Mouse (Mus musculus) heart, embryonic 16.5 days (tissue): ENCODE data around the gene Cenpf. TPM values are rescaled to one million over a fixed set of nuclear protein-coding genes. Genes with fewer than 3 reads are reported as not detected.
A peak's percentile ranks its signal among the peaks of the same experiment; 100 is the strongest.
"Not testable (repeated sequence)": the region's sequence is repeated elsewhere in the genome, so short reads cannot be mapped to it uniquely, and the experiment has no call there.

Experiments used
- ATAC-seq: fragments of 200-750 bp; cut with Nextera tagmentation; replicated peaks from 2 replicates; pipeline ENCODE4 v1.8.0; 2017; ENCODE audit warnings: moderate number of reproducible peaks; ENCODE audit not compliant: insufficient read depth, low FRiP score; ENCODE audit errors: extremely low read depth
- H3K27ac ChIP-seq: fragments of 300-500 bp; sonication (generic); 2 replicates; pipeline ENCODE4 v1.5.1; 2014; ENCODE audit warnings: mild to moderate bottlenecking, low read length, control low read depth, moderate library complexity
- H3K27me3 ChIP-seq: fragments of 300-500 bp; sonication (generic); 2 replicates; pipeline ENCODE4 v1.6.1; 2014; ENCODE audit warnings: low read length, mixed read lengths; ENCODE audit not compliant: control insufficient read depth, insufficient read depth
- H3K36me3 ChIP-seq: fragments of 300-500 bp; sonication (generic); 2 replicates; pipeline ENCODE4 v1.6.1; 2014; ENCODE audit not compliant: control insufficient read depth, insufficient read depth
- H3K4me1 ChIP-seq: fragments of 300-500 bp; sonication (generic); 2 replicates; pipeline ENCODE4 v1.6.1; 2014; ENCODE audit warnings: low read length, mixed read lengths; ENCODE audit not compliant: control insufficient read depth, insufficient read depth
- H3K4me2 ChIP-seq: fragments of 300-500 bp; sonication (generic); 2 replicates; pipeline ENCODE4 v1.6.1; 2014; ENCODE audit warnings: low read depth, mild to moderate bottlenecking, control low read depth, low read length
- H3K4me3 ChIP-seq: fragments of 300-500 bp; sonication (generic); 2 replicates; pipeline ENCODE4 v1.5.1; 2014; ENCODE audit warnings: mild to moderate bottlenecking, control low read depth, low read length
- H3K9ac ChIP-seq: fragments of 300-500 bp; sonication (generic); 2 replicates; pipeline ENCODE4 v1.6.1; 2014; ENCODE audit warnings: low read length, control low read depth
- H3K9me3 ChIP-seq: fragments of 300-500 bp; sonication (generic); replicated peaks from 2 replicates; pipeline ENCODE4 v1.6.1; 2016; ENCODE audit warnings: low read length; ENCODE audit not compliant: control insufficient read depth
- WGBS: fragments of 180-500 bp; shearing (Covaris S2); extraction: QIAGEN DNeasy Blood & Tissue Kit; methylation state at CpG from one replicate; pipeline ENCODE4 v1.1.7; 2014; 5-methylcytosine and 5-hydroxymethylcytosine counted together
- polyA plus RNA-seq: library from polyadenylated mRNA; unstranded; fragments of >200 nt; fragmentation: Nextera tagmentation; extraction: Ambion mirVana; gene quantifications from 2 replicates; pipeline ENCODE4 v1.2.1, GENCODE M21; 2015

The Cenpf gene
- polyA plus RNA-seq, 1 experiment from 2014 or later, result 65.6 TPM

- WGBS, result 5% methylated on average over 6 of the region's 6 CpGs
- no peak for ATAC-seq
Measured at GRCm38 (mm10) chr1:189700990-189701389, 13.1 kb upstream of the Cenpf start.

GRCm38 (mm10) chr1:189700186-189700585, 12.3 kb upstream of the Cenpf start:
- 72% methylated on average over 6 of the region's 6 CpGs for WGBS
- Histone ChIP-seq H3K9me3 (no peaks in the 10 kb centered on the region), H3K4me2 (no peak overlapping the region), H3K36me3 (no peaks in the 10 kb centered on the region), H3K4me3 (no peak overlapping the region), H3K4me1 (peaks cover 20% of the 10 kb centered on the region), H3K27ac (no peak overlapping the region), H3K27me3 (no peaks in the 10 kb centered on the region), H3K9ac (no peak overlapping the region)
- ATAC-seq, result no peak

More at GRCm38 (mm10) chr1:189700990-189701389, 13.1 kb upstream of the Cenpf start:
- H3K4me1 ChIP-seq, result peaks cover 16% of the 10 kb centered on the region
- no peaks in the 10 kb centered on the region for H3K9me3 ChIP-seq
- no peaks in the 10 kb centered on the region for H3K36me3 ChIP-seq
- no peak overlapping the region for H3K27ac ChIP-seq
- no peaks in the 10 kb centered on the region for H3K27me3 ChIP-seq
- no peak overlapping the region for H3K9ac ChIP-seq
- H3K4me3 ChIP-seq, result no peak overlapping the region
- H3K4me2 ChIP-seq, result no peak overlapping the region

DNA sequence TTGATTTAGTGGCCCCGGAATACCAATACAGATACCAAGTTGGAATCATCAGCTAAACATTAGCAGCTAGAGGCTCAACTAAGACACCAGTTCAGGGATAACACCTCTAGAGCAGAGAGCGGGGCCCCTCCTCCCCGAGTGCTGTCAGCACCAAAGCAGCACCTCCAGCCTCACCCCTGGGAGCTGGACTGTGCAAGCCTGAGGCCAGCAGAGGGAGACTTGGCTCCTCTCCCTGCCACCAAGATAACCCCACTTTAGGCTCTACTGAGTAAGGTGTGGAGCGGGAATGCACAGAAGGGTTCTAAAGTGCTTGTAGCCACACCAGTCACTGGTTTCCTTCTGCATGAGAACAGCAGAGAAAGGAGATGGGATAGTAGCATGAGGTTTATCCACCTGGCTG, 10.5 kb upstream of the Cenpf start:
- H3K27me3 ChIP-seq, result no peaks in the 10 kb centered on the region
- peak overlapping the region; percentile 4; the same call in 1 of the 2 replicates for H3K4me2 ChIP-seq
- H3K4me3 ChIP-seq, result no peak overlapping the region
- no peak overlapping the region for H3K9ac ChIP-seq
- 31% methylated on average over 4 of the region's 4 CpGs for WGBS
- no peaks in the 10 kb centered on the region for H3K9me3 ChIP-seq
- peak; percentile 88 for ATAC-seq
- H3K27ac ChIP-seq, result peak overlapping the region; percentile 74
- H3K36me3 ChIP-seq, result no peaks in the 10 kb centered on the region
- H3K4me1 ChIP-seq, result peaks cover 24% of the 10 kb centered on the region

DNA sequence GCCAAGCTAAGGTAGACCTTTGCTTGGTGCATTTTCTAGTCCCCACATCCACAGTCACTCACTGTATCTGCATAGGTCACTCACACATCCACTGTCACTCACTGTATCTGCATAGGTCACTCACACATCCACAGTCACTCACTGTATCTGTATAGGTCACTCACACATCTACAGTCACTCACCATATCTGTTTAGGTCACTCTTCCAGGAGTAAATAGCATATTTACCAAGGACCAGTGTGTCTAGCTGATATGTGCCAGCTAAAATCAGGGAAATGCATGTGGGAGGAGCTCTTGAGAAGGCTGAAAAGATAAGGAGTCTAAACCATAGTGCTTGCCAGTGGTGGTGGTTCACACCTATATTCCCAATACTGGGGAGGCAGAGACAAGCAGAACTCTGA, 7.4 kb upstream of the Cenpf start:
- Histone ChIP-seq H3K4me1 (peaks cover 24% of the 10 kb centered on the region), H3K4me3 (no peak overlapping the region), H3K36me3 (no peaks in the 10 kb centered on the region), H3K4me2 (no peak overlapping the region), H3K27me3 (no peaks in the 10 kb centered on the region), H3K27ac (peak overlapping the region; percentile 16; the same call in 1 of the 2 replicates), H3K9me3 (no peaks in the 10 kb centered on the region), H3K9ac (no peak overlapping the region)
- ATAC-seq, result peak; percentile 32; the same call in 1 of the 2 replicates

- no peaks in the 10 kb centered on the region for H3K9me3 ChIP-seq
- ATAC-seq, result no peak
- H3K27ac ChIP-seq, result no peak overlapping the region
- H3K4me2 ChIP-seq, result no peak overlapping the region
- no peaks in the 10 kb centered on the region for H3K27me3 ChIP-seq
- peaks cover 29% of the 10 kb centered on the region for H3K4me1 ChIP-seq
- H3K4me3 ChIP-seq, result no peak overlapping the region
- 82% methylated on average over 2 of the region's 2 CpGs for WGBS
- H3K36me3 ChIP-seq, result no peaks in the 10 kb centered on the region
- no peak overlapping the region for H3K9ac ChIP-seq
Measured at GRCm38 (mm10) chr1:189694391-189694790, 6.5 kb upstream of the Cenpf start.

- not testable (repeated sequence) for ATAC-seq, H3K36me3 ChIP-seq, H3K9me3 ChIP-seq, H3K9ac ChIP-seq, H3K4me3 ChIP-seq, H3K4me2 ChIP-seq, H3K27me3 ChIP-seq, H3K27ac ChIP-seq
- H3K4me1 ChIP-seq, result peaks cover 25% of the 10 kb centered on the region
- 52% methylated on average over 3 of the region's 3 CpGs for WGBS
Measured at GRCm38 (mm10) chr1:189692442-189692841, 4.6 kb upstream of the Cenpf start.

DNA sequence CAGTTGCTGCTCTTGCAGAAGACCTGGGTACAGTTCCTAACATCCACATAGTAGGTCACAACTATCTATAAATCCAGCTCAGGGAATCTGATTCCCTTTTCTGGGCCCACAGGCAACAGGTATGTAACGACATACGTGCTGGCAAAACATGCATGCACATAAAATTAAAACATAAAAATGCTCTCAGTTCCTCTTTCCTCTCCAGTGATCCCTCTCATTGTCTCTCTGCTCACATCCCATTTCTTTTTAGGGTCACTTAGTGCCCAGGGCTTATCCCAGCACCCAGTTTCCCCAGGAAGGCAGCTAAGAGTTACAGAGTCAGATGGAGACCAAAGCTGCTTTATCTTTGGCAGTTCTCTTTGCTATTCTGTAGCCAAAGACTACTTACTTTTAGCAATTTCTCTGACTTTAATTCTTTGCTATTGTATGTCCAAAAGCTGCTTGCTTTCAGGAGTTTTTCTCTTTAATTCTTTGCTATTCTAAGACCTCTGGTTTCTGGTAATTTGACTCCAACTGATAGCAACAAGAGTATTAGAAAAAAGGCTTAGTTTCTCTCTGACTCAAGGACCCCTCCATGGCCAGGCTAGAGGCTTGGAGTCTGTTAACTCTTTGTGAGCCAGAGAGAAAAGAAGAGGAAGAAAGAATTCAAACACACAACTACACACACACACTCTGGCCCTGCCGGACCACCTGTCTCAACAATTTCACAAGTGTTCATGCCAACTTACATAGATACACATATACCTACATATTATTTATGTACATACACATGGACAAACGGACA, 1.4 kb upstream of the Cenpf start:
- peak overlapping the region; percentile 83 for H3K27ac ChIP-seq
- peak overlapping the region; percentile 75 for H3K4me3 ChIP-seq
- H3K4me1 ChIP-seq, result peaks cover 29% of the 10 kb centered on the region
- 29% methylated on average over 4 of the region's 4 CpGs for WGBS
- no peaks in the 10 kb centered on the region for H3K27me3 ChIP-seq
- H3K4me2 ChIP-seq, result peak overlapping the region; percentile 62
- H3K9ac ChIP-seq, result peak overlapping the region; percentile 69
- H3K9me3 ChIP-seq, result no peaks in the 10 kb centered on the region
- peaks cover 9% of the 10 kb centered on the region for H3K36me3 ChIP-seq
- ATAC-seq, result no peak

DNA sequence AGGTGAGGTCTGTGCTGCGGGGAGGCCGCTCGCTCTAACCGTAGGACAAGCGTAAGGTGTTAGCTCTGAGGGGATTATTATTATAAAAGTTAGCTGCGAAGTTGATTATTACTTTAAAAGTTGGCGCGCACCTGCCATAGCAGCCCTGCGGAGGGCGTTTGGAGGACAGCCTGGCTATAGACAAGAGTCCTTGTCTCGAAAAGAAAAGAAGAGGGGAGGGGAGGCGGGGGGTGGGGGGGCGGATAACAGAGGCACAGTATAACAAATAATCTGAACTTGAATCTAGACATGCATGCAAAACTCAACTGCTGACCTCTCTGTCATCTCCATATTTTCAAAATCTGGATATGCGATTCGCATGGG, 483 bp upstream of the Cenpf start:
- Histone ChIP-seq H3K36me3 (peaks cover 18% of the 10 kb centered on the region), H3K9me3 (no peaks in the 10 kb centered on the region), H3K9ac (peak overlapping the region; percentile 69), H3K4me3 (peak overlapping the region; percentile 75), H3K4me2 (peak overlapping the region; percentile 62), H3K27me3 (no peaks in the 10 kb centered on the region), H3K4me1 (peaks cover 29% of the 10 kb centered on the region), H3K27ac (peak overlapping the region; percentile 83)
- ATAC-seq, result peak; percentile 16; the same call in 1 of the 2 replicates
- WGBS, result 1% methylated on average over 15 of the region's 15 CpGs

DNA sequence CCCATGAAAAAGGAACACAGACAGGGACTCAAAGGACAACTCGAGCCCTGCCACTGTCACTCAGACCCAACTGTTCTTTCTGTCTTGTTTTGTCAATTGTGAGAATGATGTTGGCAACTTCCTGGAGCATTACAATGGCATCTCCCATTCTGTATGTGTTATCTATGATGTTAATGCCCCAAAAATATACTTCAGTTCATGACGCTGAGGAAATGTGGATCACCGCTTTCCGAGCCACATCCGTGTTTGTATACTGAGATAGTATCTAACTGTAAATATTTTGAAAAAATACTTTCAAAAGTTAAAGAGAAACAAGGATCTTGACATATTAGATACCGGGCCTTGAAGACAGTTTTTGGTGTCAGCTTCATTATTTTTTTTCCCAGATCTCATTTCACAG, 1.9 kb downstream of the Cenpf start:
- WGBS, result 68% methylated on average over 6 of the region's 6 CpGs
- peak overlapping the region; percentile 42 for H3K4me3 ChIP-seq
- H3K9ac ChIP-seq, result 0 out of 2 replicates have a peak overlapping the region, but pooled peaks have one; percentile 12
- peaks cover 31% of the 10 kb centered on the region for H3K36me3 ChIP-seq
- no peaks in the 10 kb centered on the region for H3K9me3 ChIP-seq
- peak overlapping the region; percentile 80 for H3K4me2 ChIP-seq
- no peak for ATAC-seq
- peaks cover 29% of the 10 kb centered on the region for H3K4me1 ChIP-seq
- H3K27me3 ChIP-seq, result no peaks in the 10 kb centered on the region
- no peak overlapping the region for H3K27ac ChIP-seq
